Mouse (Mus musculus): ENCODE results near the gene Hoxc5.

- TF ChIP-seq CTCF (IDR thresholded peaks at IDR 0.05; ENCODE audit: low read depth) (no peak), EP300 (IDR thresholded peaks at IDR 0.05; ENCODE audit: low read depth) (no peak)
Measured at GRCm38 (mm10) chr15:102999183-102999831, 32.1 kb downstream of the Hoxc5 start.
